In the genomic region with DNA sequence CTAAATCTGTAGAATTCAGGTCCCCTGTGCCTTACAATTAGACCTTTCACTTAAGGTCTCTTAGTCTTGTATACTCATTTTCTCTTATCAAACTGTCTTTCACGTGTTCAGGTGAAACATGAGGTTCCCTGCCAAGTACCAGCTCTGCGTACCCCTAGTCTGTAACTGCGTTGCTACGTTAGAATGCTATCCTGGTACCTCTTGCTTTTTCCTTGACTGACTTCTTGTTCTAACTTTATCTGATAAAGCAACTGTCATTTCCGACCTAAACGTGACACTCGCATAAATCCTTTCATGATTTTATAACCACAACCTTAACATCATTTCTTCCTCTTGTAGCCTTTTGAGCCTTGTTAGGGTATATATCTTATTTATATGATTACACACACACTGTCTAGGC, we compare ENCODE assay signal across 7 mouse cellular contexts. TPM values are rescaled to one million over a fixed set of nuclear protein-coding genes. Genes with fewer than 3 reads are reported as not detected.
DNase-seq lines count a peak whose midpoint lies in the region; ATAC-seq lines count a peak whose summit lies in the region.

No protein-coding gene starts in this region.

- peak overlapping the region; percentile 98 for H3K4me3 ChIP-seq in neural tube, embryonic 11.5 days (ENCODE audit: low read depth, low read length)
- peak overlapping the region; percentile 99 for H3K4me3 ChIP-seq in embryonic facial prominence, embryonic 15.5 days (replicated peaks)
- H3K4me3 ChIP-seq in limb, embryonic 13.5 days = peak overlapping the region; percentile 100
- peak overlapping the region; percentile 94 for H3K4me3 ChIP-seq in stomach, embryonic 16.5 days (replicated peaks; ENCODE audit: low read length)

- ATAC-seq in neural tube, embryonic 11.5 days (ENCODE audit: insufficient read depth, low FRiP score, low TSS enrichment) = no peak
- no peak for ATAC-seq in embryonic facial prominence, embryonic 15.5 days (ENCODE audit: insufficient number of reproducible peaks, low FRiP score, low TSS enrichment, low read depth)
- no peak for ATAC-seq in limb, embryonic 13.5 days (ENCODE audit: low FRiP score, low read depth)
- no peak for ATAC-seq in stomach, embryonic 16.5 days (ENCODE audit: insufficient read depth, low FRiP score)
- ATAC-seq in frontal cortex, adult (ENCODE audit: low TSS enrichment) = no peak

- WGBS in neural tube, embryonic 11.5 days = 83% methylated on average over 7 of the region's 7 CpGs
- 67% methylated on average over 7 of the region's 7 CpGs for WGBS in embryonic facial prominence, embryonic 15.5 days
- 67% methylated on average over 7 of the region's 7 CpGs for WGBS in limb, embryonic 13.5 days
- 56% methylated on average over 7 of the region's 7 CpGs for WGBS in stomach, embryonic 16.5 days

- H3K36me3 ChIP-seq in neural tube, embryonic 11.5 days (ENCODE audit: control insufficient read depth, insufficient read depth, low read length) = peaks cover 4% of the 10 kb centered on the region; the same call in 1 of the 2 replicates
- H3K36me3 ChIP-seq in embryonic facial prominence, embryonic 15.5 days = peaks cover 29% of the 10 kb centered on the region
- peaks cover 41% of the 10 kb centered on the region for H3K36me3 ChIP-seq in limb, embryonic 13.5 days
- 0 out of 2 replicates have a peak, but pooled peaks cover 8% of the 10 kb centered on the region for H3K36me3 ChIP-seq in stomach, embryonic 16.5 days (ENCODE audit: control insufficient read depth, insufficient read depth, low read length)

- H3K9ac ChIP-seq in neural tube, embryonic 11.5 days (ENCODE audit: low read length) = peak overlapping the region; percentile 90
- peak overlapping the region; percentile 92 for H3K9ac ChIP-seq in embryonic facial prominence, embryonic 15.5 days
- peak overlapping the region; percentile 96 for H3K9ac ChIP-seq in limb, embryonic 13.5 days
- peak overlapping the region; percentile 95 for H3K9ac ChIP-seq in stomach, embryonic 16.5 days (ENCODE audit: low read length)

- no peaks in the 10 kb centered on the region for H3K9me3 ChIP-seq in neural tube, embryonic 11.5 days (ENCODE audit: control insufficient read depth, low read length)
- H3K9me3 ChIP-seq in embryonic facial prominence, embryonic 15.5 days (replicated peaks) = no peaks in the 10 kb centered on the region
- H3K9me3 ChIP-seq in limb, embryonic 13.5 days = no peaks in the 10 kb centered on the region
- no peaks in the 10 kb centered on the region for H3K9me3 ChIP-seq in stomach, embryonic 16.5 days (replicated peaks; ENCODE audit: control insufficient read depth, low read length)

- H3K4me2 ChIP-seq in neural tube, embryonic 11.5 days (ENCODE audit: low read depth) = peak overlapping the region; percentile 99
- peak overlapping the region; percentile 96 for H3K4me2 ChIP-seq in embryonic facial prominence, embryonic 15.5 days (replicated peaks)
- H3K4me2 ChIP-seq in limb, embryonic 13.5 days (replicated peaks) = peak overlapping the region; percentile 100
- peak overlapping the region; percentile 98 for H3K4me2 ChIP-seq in stomach, embryonic 16.5 days (ENCODE audit: low read depth, low read length)

- peaks cover 9% of the 10 kb centered on the region for H3K4me1 ChIP-seq in neural tube, embryonic 11.5 days (ENCODE audit: control insufficient read depth, insufficient read depth, low read length)
- peaks cover 14% of the 10 kb centered on the region for H3K4me1 ChIP-seq in embryonic facial prominence, embryonic 15.5 days
- peaks cover 21% of the 10 kb centered on the region for H3K4me1 ChIP-seq in limb, embryonic 13.5 days
- H3K4me1 ChIP-seq in stomach, embryonic 16.5 days (ENCODE audit: control insufficient read depth, insufficient read depth, low read length) = peaks cover 8% of the 10 kb centered on the region

- no peak overlapping the region for H3K27ac ChIP-seq in neural tube, embryonic 11.5 days (ENCODE audit: low read depth, low read length)
- H3K27ac ChIP-seq in embryonic facial prominence, embryonic 15.5 days (replicated peaks) = no peak overlapping the region
- H3K27ac ChIP-seq in limb, embryonic 13.5 days = no peak overlapping the region
- H3K27ac ChIP-seq in stomach, embryonic 16.5 days (ENCODE audit: low read length) = no peak overlapping the region

- no peaks in the 10 kb centered on the region for H3K27me3 ChIP-seq in neural tube, embryonic 11.5 days (ENCODE audit: control insufficient read depth, insufficient read depth, low read length)
- H3K27me3 ChIP-seq in embryonic facial prominence, embryonic 15.5 days = no peaks in the 10 kb centered on the region
- no peaks in the 10 kb centered on the region for H3K27me3 ChIP-seq in limb, embryonic 13.5 days
- H3K27me3 ChIP-seq in stomach, embryonic 16.5 days (ENCODE audit: control insufficient read depth, insufficient read depth, low read length) = no peaks in the 10 kb centered on the region

- no peak for DNase-seq in neural tube, embryonic 11.5 days (ENCODE audit: low spot score)
- DNase-seq in neural tube, embryonic 10.5 days (ENCODE audit: extremely low spot score, low spot score) = no peak
- DNase-seq in gastrocnemius, postnatal 4 days (ENCODE audit: low spot score in 2 of 2) = no peak

RNA-seq across cellular contexts. Expression of a gene that starts 1.2 kb away (rescaled TPM):
- polyA plus RNA-seq in neural tube, embryonic 11.5 days (2014; fragmentation: Nextera tagmentation; extraction: Ambion mirVana) = 18.5 and 21.5 TPM in 2 replicates
- 32.4 and 35.6 TPM in 2 replicates for polyA plus RNA-seq in embryonic facial prominence, embryonic 15.5 days (2015; fragmentation: Nextera tagmentation; extraction: Ambion mirVana)
- polyA plus RNA-seq in limb, embryonic 13.5 days (2015; fragmentation: Nextera tagmentation; extraction: Ambion mirVana) = 26.8 and 27.0 TPM in 2 replicates
- 14.7 and 15.0 TPM in 2 replicates for polyA plus RNA-seq in stomach, embryonic 16.5 days (2015; fragmentation: Nextera tagmentation; extraction: Ambion mirVana)
- total RNA-seq in gastrocnemius, postnatal 4 days (2021) = 10 to 100 TPM; 17.6 to 19.6 TPM

RNA-seq across cellular contexts. Expression of a gene that starts 7.5 kb away (rescaled TPM):
- polyA plus RNA-seq in neural tube, embryonic 11.5 days (2014; fragmentation: Nextera tagmentation; extraction: Ambion mirVana) = 119 and 124 TPM in 2 replicates
- 91.7 and 93.2 TPM in 2 replicates for polyA plus RNA-seq in embryonic facial prominence, embryonic 15.5 days (2015; fragmentation: Nextera tagmentation; extraction: Ambion mirVana)
- polyA plus RNA-seq in limb, embryonic 13.5 days (2015; fragmentation: Nextera tagmentation; extraction: Ambion mirVana) = 94.0 and 103 TPM in 2 replicates
- 71.7 and 82.4 TPM in 2 replicates for polyA plus RNA-seq in stomach, embryonic 16.5 days (2015; fragmentation: Nextera tagmentation; extraction: Ambion mirVana)
- total RNA-seq in gastrocnemius, postnatal 4 days (2021) = 10 to 100 TPM; 55.4 to 58.1 TPM

RNA-seq across cellular contexts. Expression of a gene that starts 16.5 kb away (rescaled TPM):
- polyA plus RNA-seq in neural tube, embryonic 11.5 days (2014; fragmentation: Nextera tagmentation; extraction: Ambion mirVana) = 0.37 TPM in 1 of 2 replicates, not detected in the other
- 2.0 and 2.1 TPM in 2 replicates for polyA plus RNA-seq in embryonic facial prominence, embryonic 15.5 days (2015; fragmentation: Nextera tagmentation; extraction: Ambion mirVana)
- 0.46 and 0.57 TPM in 2 replicates for polyA plus RNA-seq in limb, embryonic 13.5 days (2015; fragmentation: Nextera tagmentation; extraction: Ambion mirVana)
- polyA plus RNA-seq in stomach, embryonic 16.5 days (2015; fragmentation: Nextera tagmentation; extraction: Ambion mirVana) = 17.1 and 21.8 TPM in 2 replicates
- under 1 TPM; 0.44 to 0.52 TPM for total RNA-seq in gastrocnemius, postnatal 4 days (2021)

RNA-seq across cellular contexts. Expression of a gene that starts 31.7 kb away (rescaled TPM):
- polyA plus RNA-seq in neural tube, embryonic 11.5 days (2014; fragmentation: Nextera tagmentation; extraction: Ambion mirVana) = 130 TPM in 2 replicates
- polyA plus RNA-seq in embryonic facial prominence, embryonic 15.5 days (2015; fragmentation: Nextera tagmentation; extraction: Ambion mirVana) = 129 and 134 TPM in 2 replicates
- polyA plus RNA-seq in limb, embryonic 13.5 days (2015; fragmentation: Nextera tagmentation; extraction: Ambion mirVana) = 127 and 135 TPM in 2 replicates
- 110 and 113 TPM in 2 replicates for polyA plus RNA-seq in stomach, embryonic 16.5 days (2015; fragmentation: Nextera tagmentation; extraction: Ambion mirVana)
- total RNA-seq in gastrocnemius, postnatal 4 days (2021) = 100 to 1,000 TPM; 191 to 192 TPM

RNA-seq across cellular contexts. Expression of a gene that starts 33.8 kb away (rescaled TPM):
- 179 and 180 TPM in 2 replicates for polyA plus RNA-seq in neural tube, embryonic 11.5 days (2014; fragmentation: Nextera tagmentation; extraction: Ambion mirVana)
- 150 and 161 TPM in 2 replicates for polyA plus RNA-seq in embryonic facial prominence, embryonic 15.5 days (2015; fragmentation: Nextera tagmentation; extraction: Ambion mirVana)
- 157 and 162 TPM in 2 replicates for polyA plus RNA-seq in limb, embryonic 13.5 days (2015; fragmentation: Nextera tagmentation; extraction: Ambion mirVana)
- polyA plus RNA-seq in stomach, embryonic 16.5 days (2015; fragmentation: Nextera tagmentation; extraction: Ambion mirVana) = 148 and 160 TPM in 2 replicates
- 10 to 100 TPM; 72.3 to 75.8 TPM for total RNA-seq in gastrocnemius, postnatal 4 days (2021)
